Mouse (Mus musculus) megakaryocyte, embryonic 14.5 days (primary cell): ENCODE data around the gene Pygo2.

ENCODE experiments used
- FLI1 ChIP-seq: IDR thresholded peaks from 2 replicates; pipeline ENCODE4 v1.6.1; 2012; ENCODE audit warnings: low read length, inconsistent platforms, mixed read lengths
- GATA1 ChIP-seq: IDR thresholded peaks from 3 replicates; pipeline ENCODE4 v1.6.1; 2012; ENCODE audit warnings: mixed read lengths, low read length, inconsistent platforms, borderline replicate concordance

DNA sequence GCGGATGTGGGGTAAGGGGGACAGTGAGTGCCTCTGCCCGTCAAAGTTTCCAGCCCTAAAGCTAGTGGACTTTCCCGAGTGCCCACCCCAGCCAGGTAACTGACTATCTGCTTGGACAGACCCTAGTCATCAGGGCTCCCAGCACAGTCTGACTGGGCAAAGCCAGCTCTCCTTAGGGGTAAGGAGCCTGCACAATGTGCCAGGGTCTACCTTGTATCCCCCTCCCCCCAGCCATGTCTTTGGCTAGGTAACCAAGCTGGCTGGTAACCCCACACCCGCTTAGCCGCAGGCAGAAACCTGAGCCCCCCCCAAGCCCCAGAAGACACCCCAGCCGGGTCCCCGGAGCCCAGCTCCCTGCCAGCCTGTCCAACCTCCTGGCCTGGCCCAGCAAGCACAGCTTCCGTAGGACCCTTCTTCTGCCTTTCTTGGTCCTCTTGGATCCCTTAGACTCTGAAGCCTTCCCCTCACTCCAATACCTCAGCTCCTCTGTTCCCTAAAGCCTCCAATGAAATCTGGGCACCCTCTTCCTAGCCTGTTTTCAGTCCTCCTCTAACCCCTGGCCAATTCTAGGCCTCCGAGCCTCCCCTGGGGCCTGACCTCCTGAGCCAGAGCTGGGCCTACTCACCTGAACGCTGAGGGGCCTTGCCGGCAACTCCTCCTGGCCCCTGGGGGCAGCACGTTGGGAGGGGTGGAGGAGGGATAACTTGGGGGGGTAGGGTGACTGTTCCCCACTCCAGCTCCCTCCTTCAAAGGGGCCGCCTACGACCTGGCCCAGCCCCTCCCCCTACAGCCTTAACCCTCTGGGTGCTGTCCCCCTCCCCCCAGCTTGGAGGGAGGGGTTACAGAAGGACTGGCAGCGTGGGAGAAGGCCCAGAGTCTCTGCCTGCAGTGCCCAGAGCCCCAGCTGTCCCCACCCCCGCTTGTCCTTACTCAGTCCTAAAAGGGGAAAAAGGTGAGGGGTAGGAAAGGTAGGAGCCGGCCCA is 43.3 kb upstream of the Pygo2 start:
- TF ChIP-seq GATA1 (no peak), FLI1 (no peak)
